Mouse (Mus musculus): ENCODE measurements around the gene Adam11.

DNA sequence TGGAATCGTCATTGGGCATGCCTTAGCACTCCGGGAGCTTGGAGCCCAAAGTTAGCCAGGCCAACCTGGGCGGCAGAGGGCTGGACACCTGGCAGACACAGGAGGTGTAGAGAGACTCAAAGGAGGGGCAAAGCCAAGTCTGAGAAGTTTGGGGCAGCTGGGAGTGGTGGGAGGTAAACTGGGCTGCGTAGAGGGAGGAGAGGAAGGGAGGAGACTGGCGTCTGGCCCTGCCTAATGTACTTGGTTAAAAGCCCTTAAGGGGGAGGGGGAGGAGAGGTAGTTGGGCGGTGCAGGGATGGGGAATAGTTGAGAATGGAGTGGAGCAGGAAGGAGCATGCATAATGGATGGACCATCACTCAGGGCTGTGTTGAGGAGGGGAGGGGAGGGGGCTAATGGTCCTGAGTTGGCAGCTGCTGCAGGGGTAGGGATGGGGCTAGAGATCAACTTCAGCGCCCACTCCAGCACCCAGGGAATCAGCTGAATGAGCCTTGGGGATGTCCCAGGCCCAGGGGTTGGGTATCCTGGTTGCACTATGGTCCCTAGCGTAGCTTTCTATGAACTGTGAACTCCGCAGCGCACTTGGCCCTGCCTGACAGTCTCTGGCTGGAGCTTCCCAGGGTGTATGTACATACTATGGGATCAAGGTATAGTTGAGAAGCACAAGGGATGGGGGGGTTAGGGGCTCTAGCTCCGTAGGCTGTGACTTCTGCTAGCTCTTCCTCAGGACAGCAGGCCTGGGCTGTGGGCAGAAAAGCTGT lies 1.9 kb downstream of the Adam11 start:
- no peak for TF ChIP-seq CTCF (conservative IDR thresholded peaks at IDR 0.05; ENCODE audit: low read length)
- no peak for TF ChIP-seq NANOG (IDR thresholded peaks at IDR 0.05; ENCODE audit: borderline replicate concordance, low read length)

All from E14TG2a.4 (cell line).